Mouse (Mus musculus) liver, embryonic 14.5 days (tissue): ENCODE measurements around the gene Ceacam9.

Experiments used
- CTCF ChIP-seq: IDR thresholded peaks from 2 replicates; pipeline ENCODE4 v1.5.1; 2016; ENCODE audit warnings: antibody characterized with exemption, low read depth, control low read depth
- EP300 ChIP-seq: IDR thresholded peaks from 2 replicates; pipeline ENCODE4 v1.6.1; 2016; ENCODE audit warnings: antibody characterized with exemption, low read depth

GRCm38 (mm10) chr7:16763463-16764218 is 41.9 kb downstream of the Ceacam9 start:
- TF ChIP-seq CTCF, result no peak
- no peak for TF ChIP-seq EP300
